Mouse (Mus musculus) naive thymus-derived CD4-positive, alpha-beta T cell, adult 2 months (primary cell): Measurements from ENCODE around the gene Gng2.

Experiments used
- DNase-seq: peaks from one replicate; pipeline ENCODE4 v3.0.0-alpha.2; 2011; ENCODE audit warnings: low read depth

The Gng2 gene

GRCm38 (mm10) chr14:19976421-19977270, 781 bp downstream of the Gng2 start:
- peak; percentile 71 for DNase-seq

GRCm38 (mm10) chr14:19974978-19975493, 2.4 kb downstream of the Gng2 start:
- peak; percentile 35 for DNase-seq

GRCm38 (mm10) chr14:19974429-19974828, 3.0 kb downstream of the Gng2 start:
- no peak for DNase-seq

GRCm38 (mm10) chr14:19972316-19973029, 5.0 kb downstream of the Gng2 start:
- DNase-seq, result no peak

GRCm38 (mm10) chr14:19970845-19971244, 6.6 kb downstream of the Gng2 start:
- DNase-seq, result no peak

GRCm38 (mm10) chr14:19970106-19970785, 7.2 kb downstream of the Gng2 start:
- DNase-seq, result no peak

GRCm38 (mm10) chr14:19969566-19969965, 7.9 kb downstream of the Gng2 start:
- peak; percentile 37 for DNase-seq

- peak; percentile 59 for DNase-seq
Measured at GRCm38 (mm10) chr14:19969011-19969521, 8.4 kb downstream of the Gng2 start.

- peak; percentile 70 for DNase-seq
Measured at GRCm38 (mm10) chr14:19968321-19969010, 9.0 kb downstream of the Gng2 start.

- no peak for DNase-seq
Measured at GRCm38 (mm10) chr14:19967482-19967881, 9.9 kb downstream of the Gng2 start.

- DNase-seq, result no peak
Measured at GRCm38 (mm10) chr14:19963961-19964505, 13.4 kb downstream of the Gng2 start.

GRCm38 (mm10) chr14:19961924-19962915, 15.2 kb downstream of the Gng2 start:
- DNase-seq, result peak; percentile 80

GRCm38 (mm10) chr14:19959860-19960259, 17.6 kb downstream of the Gng2 start:
- no peak for DNase-seq

- no peak for DNase-seq
Measured at GRCm38 (mm10) chr14:19955077-19955476, 22.4 kb downstream of the Gng2 start.

- DNase-seq, result no peak
Measured at GRCm38 (mm10) chr14:19950812-19951211, 26.6 kb downstream of the Gng2 start.

GRCm38 (mm10) chr14:19949475-19949874, 28.0 kb downstream of the Gng2 start:
- no peak for DNase-seq

GRCm38 (mm10) chr14:19946221-19946620, 31.2 kb downstream of the Gng2 start:
- no peak for DNase-seq

GRCm38 (mm10) chr14:19942732-19943131, 34.7 kb downstream of the Gng2 start:
- no peak for DNase-seq

GRCm38 (mm10) chr14:19942329-19942728, 35.1 kb downstream of the Gng2 start:
- DNase-seq, result no peak

GRCm38 (mm10) chr14:19940066-19940465, 37.4 kb downstream of the Gng2 start:
- peak; percentile 17 for DNase-seq
